Mouse (Mus musculus) embryonic facial prominence, embryonic 14.5 days (tissue): ENCODE measurements at regions not wholly inside any gene's neighbourhood (a gene's known extent, or its start where the extent isn't known, plus 50 kb on each side); places are given as distances from the start of the nearest gene placed in this dataset.

Experiments used
- ATAC-seq: fragments of 200-750 bp; cut with Nextera tagmentation; 2 replicates; pipeline ENCODE4 v1.8.0; 2017; ENCODE audit warnings: low read depth, moderate number of reproducible peaks, moderate TSS enrichment
- DNase-seq: peaks from one replicate; pipeline ENCODE4 v3.0.0-alpha.2; 2015; ENCODE audit warnings: low spot score
- H3K27ac ChIP-seq: fragments of 300-500 bp; sonication (generic); replicated peaks from 2 replicates; pipeline ENCODE4 v1.5.1; 2014; ENCODE audit warnings: low read depth, mild to moderate bottlenecking, low read length, moderate library complexity
- H3K27me3 ChIP-seq: fragments of 300-500 bp; sonication (generic); replicated peaks from 2 replicates; pipeline ENCODE4 v1.6.1; 2014; ENCODE audit warnings: low read length; ENCODE audit not compliant: control insufficient read depth, insufficient read depth
- H3K36me3 ChIP-seq: fragments of 300-500 bp; sonication (generic); 2 replicates; pipeline ENCODE4 v1.6.1; 2014; ENCODE audit warnings: low read length, mixed read lengths; ENCODE audit not compliant: control insufficient read depth, insufficient read depth
- H3K4me1 ChIP-seq: fragments of 300-500 bp; sonication (generic); 2 replicates; pipeline ENCODE4 v1.6.1; 2014; ENCODE audit warnings: antibody characterized with exemption, low read length; ENCODE audit not compliant: control insufficient read depth, insufficient read depth
- H3K4me2 ChIP-seq: fragments of 300-500 bp; sonication (generic); 2 replicates; pipeline ENCODE4 v1.6.1; 2014; ENCODE audit warnings: low read depth, mild to moderate bottlenecking, low read length, moderate library complexity, mixed read lengths
- H3K4me3 ChIP-seq: fragments of 300-500 bp; sonication (generic); 2 replicates; pipeline ENCODE4 v1.5.1; 2014; ENCODE audit warnings: low read depth, mild to moderate bottlenecking, low read length
- H3K9ac ChIP-seq: fragments of 300-500 bp; sonication (generic); 2 replicates; pipeline ENCODE4 v1.6.1; 2014; ENCODE audit warnings: low read depth, mild to moderate bottlenecking, low read length, moderate library complexity, mixed read lengths
- H3K9me3 ChIP-seq: fragments of 300-500 bp; sonication (generic); 2 replicates; pipeline ENCODE4 v1.6.1; 2016; ENCODE audit warnings: low read length; ENCODE audit not compliant: control insufficient read depth
- WGBS: fragments of 180-500 bp; shearing (Covaris S2); extraction: QIAGEN DNeasy Blood & Tissue Kit; methylation state at CpG from one replicate; pipeline ENCODE4 v1.1.7; 2014; 5-methylcytosine and 5-hydroxymethylcytosine counted together

DNA sequence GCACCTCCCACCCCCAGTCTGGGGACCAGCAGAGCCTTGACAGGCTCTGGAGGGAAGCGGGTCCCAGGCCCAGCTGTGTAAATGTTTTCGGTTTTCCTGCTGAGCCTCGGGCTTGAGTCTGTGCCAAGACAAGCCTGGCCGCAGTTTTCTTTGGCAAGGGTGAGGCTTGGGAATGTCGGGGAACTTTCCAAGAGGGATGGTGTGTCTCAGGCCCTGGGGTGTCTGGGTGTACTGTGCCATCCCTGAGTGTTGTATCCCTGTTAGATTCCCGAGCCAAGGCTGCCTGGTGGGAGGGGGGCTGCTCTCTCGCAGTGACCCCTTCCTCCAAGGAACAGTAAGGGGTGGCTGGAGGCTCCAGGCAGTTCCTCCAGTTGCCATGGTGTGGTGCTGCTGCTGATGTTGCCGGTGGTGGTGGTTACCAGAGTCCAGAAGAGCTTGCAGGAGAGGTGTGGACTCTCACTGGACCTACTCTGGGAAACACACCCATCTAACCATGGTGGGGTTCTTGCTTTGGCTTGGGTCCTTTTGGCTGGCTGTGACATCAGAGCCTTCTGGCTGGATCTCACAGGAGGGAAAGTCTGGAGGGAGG lies 58.0 kb upstream of the Gm26897 start:
- H3K4me1 ChIP-seq = peaks cover 38% of the 10 kb centered on the region
- DNase-seq (peak; percentile 95), ATAC-seq (peak; percentile 84)
- H3K36me3 ChIP-seq = no peaks in the 10 kb centered on the region
- no peak overlapping the region for H3K4me2 ChIP-seq
- H3K9ac ChIP-seq = no peak overlapping the region
- peak overlapping the region; percentile 69 for H3K27ac ChIP-seq
- no peaks in the 10 kb centered on the region for H3K27me3 ChIP-seq
- H3K9me3 ChIP-seq = no peaks in the 10 kb centered on the region
- 2% methylated on average over 8 of the region's 8 CpGs for WGBS
- H3K4me3 ChIP-seq = no peak overlapping the region

GRCm38 (mm10) chr5:111677847-111678311 lies 55.8 kb upstream of the Gm26897 start:
- no peak for ATAC-seq
- no peak overlapping the region for H3K9ac ChIP-seq
- whole genome bisulfite sequencing = 50% methylated on average over 6 of the region's 6 CpGs
- no peak for DNase-seq
- H3K27ac ChIP-seq = no peak overlapping the region
- H3K4me3 ChIP-seq = no peak overlapping the region
- no peak overlapping the region for H3K4me2 ChIP-seq
- H3K36me3 ChIP-seq = no peaks in the 10 kb centered on the region
- peaks cover 26% of the 10 kb centered on the region for H3K4me1 ChIP-seq
- H3K9me3 ChIP-seq = no peaks in the 10 kb centered on the region
- H3K27me3 ChIP-seq = no peaks in the 10 kb centered on the region

GRCm38 (mm10) chr5:111678496-111678895 lies 55.2 kb upstream of the Gm26897 start:
- H3K4me3 ChIP-seq = no peak overlapping the region
- no peaks in the 10 kb centered on the region for H3K9me3 ChIP-seq
- H3K4me2 ChIP-seq = no peak overlapping the region
- no peak overlapping the region for H3K27ac ChIP-seq
- H3K36me3 ChIP-seq = no peaks in the 10 kb centered on the region
- H3K27me3 ChIP-seq = no peaks in the 10 kb centered on the region
- ATAC-seq (no peak), DNase-seq (no peak)
- 42% methylated on average over 1 of the region's 1 CpGs for WGBS
- H3K9ac ChIP-seq = no peak overlapping the region
- peaks cover 26% of the 10 kb centered on the region for H3K4me1 ChIP-seq

GRCm38 (mm10) chr5:111681362-111682028 lies 52.2 kb upstream of the Gm26897 start:
- H3K4me1 ChIP-seq = peaks cover 12% of the 10 kb centered on the region
- no peaks in the 10 kb centered on the region for H3K27me3 ChIP-seq
- no peak overlapping the region for H3K9ac ChIP-seq

GRCm38 (mm10) chr5:111682899-111683298 lies 50.8 kb upstream of the Gm26897 start:
- H3K9me3 ChIP-seq = no peaks in the 10 kb centered on the region
- H3K9ac ChIP-seq = no peak overlapping the region
- no peak overlapping the region for H3K4me3 ChIP-seq
- H3K4me2 ChIP-seq = no peak overlapping the region
- no peaks in the 10 kb centered on the region for H3K36me3 ChIP-seq
- DNase-seq (no peak), ATAC-seq (no peak)
- H3K4me1 ChIP-seq = peaks cover 10% of the 10 kb centered on the region
- H3K27ac ChIP-seq = no peak overlapping the region
- H3K27me3 ChIP-seq = no peaks in the 10 kb centered on the region

More at GRCm38 (mm10) chr5:111681362-111682028, 52.2 kb upstream of the Gm26897 start:
- H3K27ac ChIP-seq = no peak overlapping the region
- no peak for DNase-seq
- no peak overlapping the region for H3K4me3 ChIP-seq
- H3K9me3 ChIP-seq = no peaks in the 10 kb centered on the region
- 45% methylated on average over 5 of the region's 7 CpGs for WGBS
- ATAC-seq = no peak
- no peaks in the 10 kb centered on the region for H3K36me3 ChIP-seq
- H3K4me2 ChIP-seq = no peak overlapping the region
